Mouse (Mus musculus): Measurements from ENCODE around the gene Tdrd3. TPM values are rescaled to one million over a fixed set of nuclear protein-coding genes. Genes with fewer than 3 reads are reported as not detected.

Gene Tdrd3
- 16.2 and 17.3 TPM in 2 replicates for polyA plus RNA-seq (2015; fragmentation: Nextera tagmentation; extraction: Ambion mirVana)

GRCm38 (mm10) chr14:87415808-87416721 lies at the start of gene Tdrd3:
TSS of gene Tdrd3 (plus strand) at chr14:87416639.
- peak; percentile 93 for DNase-seq (ENCODE audit: low spot score)

GRCm38 (mm10) chr14:87367169-87367568 lies 49.3 kb upstream of the Tdrd3 start:
- DNase-seq (ENCODE audit: low spot score), result no peak

DNA sequence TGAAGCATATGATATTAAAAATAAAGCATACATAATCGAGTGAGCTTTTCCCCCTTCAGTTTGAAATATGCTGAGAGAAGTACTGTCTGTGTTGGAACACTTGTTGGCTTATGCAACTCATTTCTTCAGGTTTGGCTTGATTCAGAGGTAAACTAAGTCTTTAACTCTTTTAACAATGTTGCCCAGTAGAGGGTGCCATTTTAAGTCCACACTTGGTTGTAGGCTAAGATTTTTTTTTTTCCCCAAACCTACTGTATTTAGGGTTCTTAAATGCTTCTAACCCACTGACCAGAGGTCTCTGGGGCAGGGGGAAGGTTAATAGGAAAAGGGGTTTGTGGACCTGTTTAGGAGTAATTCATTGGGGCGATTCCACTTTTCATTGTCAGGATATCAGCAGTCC lies 33.4 kb upstream of the Tdrd3 start:
- no peak for DNase-seq (ENCODE audit: low spot score)

DNA sequence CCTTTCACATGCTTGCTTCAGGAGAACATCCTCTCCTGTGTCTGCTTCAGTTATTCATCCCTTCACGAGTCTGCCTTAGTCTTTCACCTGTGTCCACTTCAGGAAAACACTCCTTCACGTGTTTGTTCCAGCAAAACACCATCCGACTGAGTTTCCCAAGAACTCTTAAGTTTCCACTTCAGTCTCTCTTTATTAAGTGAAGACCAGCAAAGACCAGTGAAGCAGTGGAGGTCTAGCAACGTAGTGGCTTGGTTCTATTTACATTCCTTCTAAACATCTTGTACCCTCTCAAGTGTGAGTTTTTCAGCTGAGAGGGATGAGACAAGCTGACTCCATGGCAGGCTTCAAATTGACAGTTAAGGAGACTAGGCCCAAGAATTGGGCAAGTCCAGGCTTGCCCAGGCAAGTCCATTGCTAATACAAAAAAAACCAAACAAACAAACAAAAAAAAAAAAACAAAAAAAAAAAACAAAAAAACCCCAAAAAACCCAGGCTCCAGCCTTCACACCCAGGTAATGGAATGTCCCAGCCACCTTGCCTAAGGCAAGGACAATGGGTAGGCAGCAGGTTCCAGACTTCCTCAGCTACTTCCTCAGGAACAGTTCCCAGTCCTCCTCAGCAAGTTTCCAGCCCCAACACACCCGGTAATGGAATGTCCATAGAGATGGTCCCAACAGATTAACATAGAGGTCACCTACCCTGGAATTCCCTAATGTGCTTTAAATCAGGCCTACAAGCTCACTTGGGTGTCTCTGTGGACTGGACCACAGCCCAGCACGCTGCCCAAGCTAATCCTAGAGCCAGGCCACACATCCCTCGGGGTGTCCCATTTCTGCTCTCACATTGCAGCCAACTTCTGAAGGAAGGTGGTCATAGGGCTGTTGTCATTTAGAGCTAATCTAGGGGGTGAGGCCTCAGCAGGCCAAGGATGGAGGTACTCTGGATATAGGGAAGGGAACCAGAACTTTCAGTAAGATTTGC lies 31.9 kb upstream of the Tdrd3 start:
- no peak for DNase-seq (ENCODE audit: low spot score)

- DNase-seq (ENCODE audit: low spot score), result no peak
Measured at GRCm38 (mm10) chr14:87393096-87393495, 23.3 kb upstream of the Tdrd3 start.

GRCm38 (mm10) chr14:87396643-87397042 lies 19.8 kb upstream of the Tdrd3 start:
- DNase-seq (ENCODE audit: low spot score), result no peak

GRCm38 (mm10) chr14:87415486-87415807 lies 992 bp upstream of the Tdrd3 start:
- no peak for DNase-seq (ENCODE audit: low spot score)

- peak; percentile 21 for DNase-seq (ENCODE audit: low spot score)
Measured at GRCm38 (mm10) chr14:87416755-87417690, 584 bp downstream of the Tdrd3 start.

DNA sequence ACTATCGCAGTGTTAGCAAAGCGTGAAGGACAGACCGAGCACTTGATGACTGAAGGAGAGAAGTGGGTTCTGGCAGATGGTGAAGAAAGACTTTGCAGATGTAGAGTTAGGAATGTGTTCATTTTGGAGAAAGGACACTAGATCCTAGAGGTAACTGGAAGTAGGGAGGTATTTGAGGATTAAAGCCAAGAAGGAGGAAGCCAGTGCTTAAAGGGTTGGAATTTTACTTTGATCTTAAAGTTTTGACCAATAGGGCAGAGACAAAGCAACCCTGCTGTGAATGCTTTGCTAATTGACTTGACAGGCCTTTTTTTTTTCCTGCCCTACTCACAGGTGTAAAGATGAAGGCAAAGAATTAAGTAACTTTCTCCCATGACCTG lies 1.2 kb downstream of the Tdrd3 start:
- no peak for DNase-seq (ENCODE audit: low spot score)

DNA sequence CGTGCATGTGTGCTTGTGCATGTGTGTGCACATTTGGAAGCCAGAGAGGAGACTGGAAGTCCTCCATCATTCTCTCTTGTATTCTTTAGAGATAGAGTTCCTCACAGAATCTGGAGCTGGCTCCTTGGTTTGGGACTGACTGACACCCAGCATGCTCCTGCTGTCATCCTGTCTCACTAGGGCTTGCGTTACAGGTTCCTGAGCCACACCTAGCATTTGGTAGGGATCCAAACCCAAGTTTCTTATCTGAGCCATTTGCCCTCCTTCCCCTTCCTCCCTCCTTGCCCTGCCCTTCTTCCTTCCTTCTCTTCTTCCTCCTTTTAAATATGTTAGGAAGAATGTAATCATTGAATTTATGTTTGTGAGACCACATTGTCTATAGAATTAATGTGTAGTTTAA lies 3.3 kb downstream of the Tdrd3 start:
- no peak for DNase-seq (ENCODE audit: low spot score)

DNA sequence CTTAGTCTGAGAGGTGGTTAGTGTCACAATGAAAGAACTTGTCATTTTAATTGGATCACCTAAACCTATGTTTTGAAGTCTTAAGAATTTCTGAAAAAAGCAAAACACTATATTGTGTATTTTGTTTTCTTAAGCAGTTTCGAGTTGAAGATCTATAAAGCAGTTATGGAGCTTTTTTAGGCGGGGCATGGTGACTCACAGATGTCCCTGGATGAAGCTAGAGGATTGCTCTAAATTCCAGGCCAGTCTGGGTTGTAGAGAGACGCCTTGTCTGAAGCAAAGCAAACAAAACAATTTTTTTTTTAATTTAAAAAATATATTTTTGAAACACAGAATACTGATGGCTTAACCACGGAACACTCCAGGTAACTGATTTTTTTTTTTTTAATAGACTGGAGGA lies 4.1 kb downstream of the Tdrd3 start:
- DNase-seq (ENCODE audit: low spot score), result no peak

- DNase-seq (ENCODE audit: low spot score), result no peak
Measured at GRCm38 (mm10) chr14:87422432-87422831, 6.0 kb downstream of the Tdrd3 start.

DNA sequence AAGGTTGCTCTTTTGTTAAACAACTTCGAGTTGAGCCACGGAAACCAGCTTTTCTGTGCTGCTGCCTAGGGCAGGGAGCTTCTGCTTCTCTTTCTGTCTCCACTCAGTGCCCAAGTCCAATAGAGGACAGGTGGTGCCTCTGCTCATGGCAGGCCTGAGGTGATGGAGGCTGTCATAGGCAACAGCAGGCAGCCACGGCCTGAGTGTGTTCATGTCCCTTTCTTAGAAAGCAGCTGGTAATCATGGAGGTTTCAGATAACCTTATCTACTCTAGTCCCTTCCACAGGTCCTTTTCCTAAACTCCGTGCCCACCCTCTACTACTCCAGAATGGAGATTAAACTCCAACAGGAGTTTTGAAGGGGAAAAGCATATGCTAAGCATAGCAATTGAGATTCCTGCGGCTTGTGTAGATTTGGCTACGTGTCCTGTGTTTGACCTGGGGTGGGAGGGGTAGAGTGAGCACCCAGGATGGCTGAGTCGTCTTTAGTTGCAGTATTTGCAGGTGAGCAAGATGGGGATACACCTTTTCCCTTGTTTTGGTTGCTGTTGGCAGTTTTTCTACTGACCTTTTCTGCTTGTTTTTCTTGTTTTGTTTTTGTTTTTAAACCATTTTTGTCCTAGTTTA lies 10.0 kb downstream of the Tdrd3 start:
- DNase-seq (ENCODE audit: low spot score), result no peak

DNA sequence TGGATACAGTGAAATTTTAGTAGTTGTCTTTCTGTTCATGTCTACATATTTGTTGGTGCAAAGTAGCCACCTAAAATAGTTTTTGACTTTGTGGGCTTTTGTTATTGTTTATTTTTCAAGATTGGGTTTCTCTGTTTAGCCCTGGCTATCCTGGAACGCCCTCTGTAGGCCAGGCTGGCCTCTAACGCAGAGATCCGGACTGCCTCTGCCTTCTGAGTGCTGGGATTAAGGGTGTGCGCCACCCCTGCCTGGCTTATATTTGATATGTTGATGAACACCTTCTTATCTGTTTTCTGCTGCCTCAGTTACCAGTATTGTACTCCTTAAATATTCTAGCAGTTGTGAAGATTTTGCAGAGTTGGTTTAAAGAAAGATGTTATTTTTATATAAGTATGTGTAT lies 10.6 kb downstream of the Tdrd3 start:
- DNase-seq (ENCODE audit: low spot score), result no peak

- no peak for DNase-seq (ENCODE audit: low spot score)
Measured at GRCm38 (mm10) chr14:87427659-87428289, 11.3 kb downstream of the Tdrd3 start.

DNA sequence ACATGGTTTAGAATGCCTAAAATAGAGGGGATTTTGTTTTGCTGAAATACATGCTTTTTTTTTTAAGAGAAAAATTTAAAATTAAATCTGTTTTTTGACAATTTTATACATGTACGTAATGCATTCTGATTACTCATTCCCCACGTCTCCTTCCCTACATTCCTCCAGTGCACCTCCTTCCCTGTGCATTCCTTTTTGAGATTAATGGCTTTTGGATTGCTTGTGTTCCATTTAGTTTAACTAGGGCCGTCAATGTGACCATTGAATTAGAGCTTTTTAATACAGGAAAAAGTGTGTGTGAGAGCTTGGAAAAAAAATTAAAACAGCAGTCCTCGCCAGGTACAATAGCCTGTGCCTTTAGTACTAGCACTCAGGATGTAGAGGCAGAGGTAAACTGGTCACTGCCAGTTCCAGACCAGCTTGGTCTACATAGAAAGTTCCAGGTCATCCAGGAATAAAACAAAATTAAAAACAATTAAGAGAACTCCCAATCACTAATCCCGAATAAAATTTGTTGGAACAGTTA lies 17.0 kb downstream of the Tdrd3 start:
- DNase-seq (ENCODE audit: low spot score), result no peak

GRCm38 (mm10) chr14:87435382-87435781 lies 18.9 kb downstream of the Tdrd3 start:
- no peak for DNase-seq (ENCODE audit: low spot score)

DNA sequence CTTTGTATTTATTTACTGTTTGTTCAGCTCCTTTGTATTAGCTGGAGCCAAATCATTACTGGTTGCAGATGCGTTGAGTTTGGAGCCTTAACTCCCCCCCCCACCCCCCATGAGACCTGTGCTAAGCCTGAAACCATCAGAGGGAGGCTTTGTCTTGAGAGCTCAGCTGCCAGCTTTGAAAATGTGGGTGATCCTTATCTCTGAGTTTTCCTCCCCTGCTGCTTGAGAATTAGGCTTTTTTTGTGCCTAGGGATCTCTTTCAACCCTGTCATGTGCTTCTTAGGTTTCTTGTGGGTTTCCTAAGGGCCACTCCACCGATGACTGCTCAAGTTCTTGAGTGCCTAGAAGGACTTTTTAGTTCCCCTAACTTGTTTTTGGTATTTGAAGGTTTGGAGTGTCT lies 23.3 kb downstream of the Tdrd3 start:
- peak; percentile 41 for DNase-seq (ENCODE audit: low spot score)

- no peak for DNase-seq (ENCODE audit: low spot score)
Measured at GRCm38 (mm10) chr14:87446331-87446913, 30.0 kb downstream of the Tdrd3 start.

All from thymus, postnatal 0 days (tissue).